Comparison of ENCODE assay signal across 9 mouse cellular contexts in the genomic region with DNA sequence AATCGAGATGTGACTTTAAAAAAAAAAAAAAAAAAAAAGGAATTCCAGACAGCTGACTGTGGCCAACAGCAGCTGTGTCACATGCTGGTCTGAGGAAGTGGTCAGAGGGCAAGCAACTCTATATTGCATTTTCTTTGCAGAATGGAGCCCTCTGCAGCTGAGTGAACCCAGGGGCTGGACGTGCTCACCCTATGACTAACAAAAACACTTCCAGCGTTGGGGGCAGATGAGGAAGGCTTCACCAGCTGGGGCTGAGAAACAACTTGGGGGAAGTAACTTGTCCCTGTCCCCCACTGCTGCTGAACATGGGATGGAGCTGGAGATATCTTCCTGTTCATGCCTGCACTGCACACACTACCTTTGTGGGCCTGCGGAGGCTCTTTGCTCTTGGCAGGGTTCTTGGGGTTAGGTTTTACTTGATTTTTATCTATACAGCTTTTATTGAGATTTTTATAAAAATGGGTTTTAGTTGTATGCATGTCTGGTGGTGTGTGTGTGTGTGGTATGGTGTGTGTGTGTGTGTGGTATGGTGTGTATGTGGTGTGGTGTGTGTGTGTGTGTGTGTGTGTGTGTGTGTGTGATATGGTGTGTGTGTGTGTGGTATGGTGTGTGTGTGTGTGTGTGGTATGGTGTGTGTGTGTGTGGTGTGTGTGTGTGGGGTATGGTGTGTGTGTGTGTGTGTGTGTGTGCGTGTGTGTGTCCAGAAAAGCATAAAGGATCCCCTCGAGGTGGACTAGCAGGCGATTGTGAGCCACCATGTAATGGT. TPM values are rescaled to one million over a fixed set of nuclear protein-coding genes. Genes with fewer than 3 reads are reported as not detected.
DNase-seq lines count a peak whose midpoint lies in the region; ATAC-seq and TF ChIP-seq lines count a peak whose summit lies in the region.
"Had no signal": no experiment of that assay in that cellular context is flagged by ENCODE, and none has a peak within 500 bp of the region (broad histone marks: within the 10 kb centered on the region; RNA-seq: fewer than 3 reads in every experiment).

No protein-coding gene starts in this region.

- ATAC-seq in liver, embryonic 14.5 days (ENCODE audit: insufficient read depth): peak; percentile 49; the same call in 1 of the 2 replicates
- no peak for ATAC-seq in stomach, postnatal 0 days (ENCODE audit: low FRiP score, low TSS enrichment)

- H3K4me1 ChIP-seq in liver, embryonic 14.5 days (replicated peaks; ENCODE audit: control insufficient read depth in 2 of 2, insufficient read depth in 2 of 2, low read length in 1 of 2): peaks cover 2 to 21% of the 10 kb centered on the region in 2 experiments; a peak in 3 of 4 replicates
- H3K4me1 ChIP-seq in stomach, postnatal 0 days (replicated peaks; ENCODE audit: control insufficient read depth, insufficient read depth): no peaks in the 10 kb centered on the region

- H3K27me3 ChIP-seq in liver, embryonic 14.5 days (ENCODE audit: control insufficient read depth, insufficient read depth, low read length): no peaks in the 10 kb centered on the region
- no peaks in the 10 kb centered on the region for H3K27me3 ChIP-seq in stomach, postnatal 0 days (ENCODE audit: control insufficient read depth, insufficient read depth, low read length)
- H3K27me3 ChIP-seq: limb, embryonic 13.5 days had no signal

- TF ChIP-seq CTCF in liver, embryonic 14.5 days (IDR thresholded peaks at IDR 0.05; ENCODE audit: low read depth): no peak
- no peak for TF ChIP-seq CTCF in stomach, postnatal 0 days (IDR thresholded peaks at IDR 0.05; ENCODE audit: low read depth)

- peak; percentile 5 for DNase-seq in thymus, postnatal 0 days (ENCODE audit: low spot score)
- no peak for DNase-seq in thymus, adult 18-20 months
- peak; percentile 48 for DNase-seq in heart, adult 8-10 months (ENCODE audit: low spot score)
- DNase-seq in liver, embryonic 14.5 days (ENCODE audit: low read depth in 3 of 3, low spot score in 3 of 3): peak in 1 of 3 experiments; percentile 17
- DNase-seq in spleen, postnatal 36 days (ENCODE audit: low spot score in 2 of 2): peak; percentile 64 to 68
- DNase-seq in stomach, postnatal 0 days (ENCODE audit: low spot score): no peak
- DNase-seq in adrenal gland, postnatal 10 days: no peak
- DNase-seq in thymus, postnatal 25 days: no peak

- no peaks in the 10 kb centered on the region for H3K36me3 ChIP-seq in liver, embryonic 14.5 days (replicated peaks; ENCODE audit: control insufficient read depth, insufficient read depth, low read depth)
- H3K36me3 ChIP-seq in stomach, postnatal 0 days (ENCODE audit: control insufficient read depth, insufficient read depth, low read length): no peaks in the 10 kb centered on the region
- H3K36me3 ChIP-seq: limb, embryonic 13.5 days had no signal

- H3K4me2 ChIP-seq in liver, embryonic 14.5 days (ENCODE audit: low read depth): no peak overlapping the region
- H3K4me2 ChIP-seq in stomach, postnatal 0 days (replicated peaks; ENCODE audit: low read depth): no peak overlapping the region
- H3K4me2 ChIP-seq: limb, embryonic 13.5 days had no signal

- H3K4me3 ChIP-seq in liver, embryonic 14.5 days (ENCODE audit: insufficient read depth in 1 of 2, low read depth in 2 of 2, low read length in 2 of 2): no peak overlapping the region
- H3K4me3 ChIP-seq in stomach, postnatal 0 days (ENCODE audit: low read depth, low read length): no peak overlapping the region
- H3K4me3 ChIP-seq: limb, embryonic 13.5 days had no signal

- no peaks in the 10 kb centered on the region for H3K9me3 ChIP-seq in liver, embryonic 14.5 days (ENCODE audit: control insufficient read depth, low read length)
- H3K9me3 ChIP-seq in stomach, postnatal 0 days (ENCODE audit: control insufficient read depth, low read length): no peaks in the 10 kb centered on the region
- H3K9me3 ChIP-seq: limb, embryonic 13.5 days had no signal

- no peak for TF ChIP-seq EP300 in liver, embryonic 14.5 days (IDR thresholded peaks at IDR 0.05; ENCODE audit: low read depth)
- no peak for TF ChIP-seq EP300 in stomach, postnatal 0 days (optimal IDR thresholded peaks at IDR 0.05)

- no peak overlapping the region for H3K27ac ChIP-seq in liver, embryonic 14.5 days
- H3K27ac ChIP-seq in stomach, postnatal 0 days (replicated peaks): no peak overlapping the region
- H3K27ac ChIP-seq: limb, embryonic 13.5 days had no signal

- no peak overlapping the region for H3K9ac ChIP-seq in liver, embryonic 14.5 days (replicated peaks)
- no peak overlapping the region for H3K9ac ChIP-seq in stomach, postnatal 0 days (ENCODE audit: low read length)
- H3K9ac ChIP-seq: limb, embryonic 13.5 days had no signal

- 44% methylated on average over 7 of the region's 7 CpGs for WGBS in liver, embryonic 14.5 days (ENCODE audit: insufficient replicate concordance)
- 71% methylated on average over 7 of the region's 7 CpGs for WGBS in stomach, postnatal 0 days

RNA-seq across cellular contexts. Expression of gene Itm2b, which starts 57.0 kb away (rescaled TPM):
- 1,456 and 1,514 TPM in 2 replicates for polyA plus RNA-seq in thymus, postnatal 0 days (2015; fragmentation: Nextera tagmentation; extraction: Ambion mirVana)
- total RNA-seq in heart, adult 8-10 months (2022): 100 to 1,000 TPM; 747 to 855 (median 798) TPM
- polyA plus RNA-seq in liver, embryonic 14.5 days (2012; rRNA removed): 203 and 206 TPM in 2 replicates
- polyA plus RNA-seq in liver, embryonic 14.5 days (2014; fragmentation: Nextera tagmentation; extraction: Ambion mirVana): 396 and 431 TPM in 2 replicates
- 1,381 and 1,408 TPM in 2 replicates for polyA plus RNA-seq in stomach, postnatal 0 days (2015; fragmentation: Nextera tagmentation; extraction: Ambion mirVana)
- total RNA-seq in adrenal gland, postnatal 10 days (2021): 100 to 1,000 TPM; 788 to 894 TPM

Comparison
In these comparisons a context has a peak if more than half of its experiments do, and no peak if none do; other contexts are left out.
1. DNase-seq: peak in thymus, postnatal 0 days (single experiment), heart, adult 8-10 months (single experiment) and spleen, postnatal 36 days (2 of 2); none in thymus, adult 18-20 months (0 of 2), stomach, postnatal 0 days (single experiment), adrenal gland, postnatal 10 days (single experiment) and thymus, postnatal 25 days (single experiment).